8 mouse cellular contexts compared by ENCODE assay signal in the genomic region with DNA sequence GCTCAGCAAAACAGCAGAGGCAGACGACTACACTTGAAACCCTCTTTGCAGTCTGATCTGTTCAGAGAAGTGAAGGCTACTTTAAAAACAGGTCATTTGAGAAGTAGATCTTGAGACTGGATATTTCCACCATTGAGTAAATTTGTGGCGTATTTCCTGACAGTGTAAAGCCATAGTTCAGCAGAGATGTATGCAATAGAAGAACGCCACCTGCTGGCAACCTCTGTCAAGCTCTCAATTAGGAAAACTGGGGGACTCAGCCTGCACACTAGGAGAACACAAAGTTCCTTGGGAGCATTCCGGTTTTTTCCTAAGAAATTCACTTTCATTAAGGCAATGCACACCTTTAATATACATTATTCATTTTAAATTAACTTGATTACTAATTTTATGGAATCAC. TPM values are rescaled to one million over a fixed set of nuclear protein-coding genes. Genes with fewer than 3 reads are reported as not detected.
A peak's percentile ranks its signal among the peaks of the same experiment; 100 is the strongest.
DNase-seq lines count a peak whose midpoint lies in the region; ATAC-seq lines count a peak whose summit lies in the region.

No protein-coding gene starts in this region.

- no peak for ATAC-seq in hindbrain, embryonic 12.5 days (ENCODE audit: low FRiP score)
- peak; percentile 63; the same call in 1 of the 2 replicates for ATAC-seq in common myeloid progenitor, adult 5-6 weeks (replicated peaks; ENCODE audit: low read depth, poor library complexity, severe bottlenecking)

- H3K36me3 ChIP-seq in hindbrain, embryonic 10.5 days: no peaks in the 10 kb centered on the region
- no peaks in the 10 kb centered on the region for H3K36me3 ChIP-seq in hindbrain, embryonic 12.5 days
- H3K36me3 ChIP-seq in splenic B cell, adult 2 months (ENCODE audit: control insufficient read depth, insufficient read depth, low read length, poor library complexity, severe bottlenecking): no peaks in the 10 kb centered on the region

- peaks cover 27% of the 10 kb centered on the region for H3K27me3 ChIP-seq in hindbrain, embryonic 10.5 days (ENCODE audit: insufficient read depth, poor library complexity, severe bottlenecking)
- peaks cover 25% of the 10 kb centered on the region for H3K27me3 ChIP-seq in hindbrain, embryonic 12.5 days
- no peaks in the 10 kb centered on the region for H3K27me3 ChIP-seq in splenic B cell, adult 2 months (ENCODE audit: control insufficient read depth, insufficient read depth, low read length, poor library complexity, severe bottlenecking)

- H3K4me1 ChIP-seq in hindbrain, embryonic 10.5 days (replicated peaks): no peaks in the 10 kb centered on the region
- no peaks in the 10 kb centered on the region for H3K4me1 ChIP-seq in hindbrain, embryonic 12.5 days

- no peak overlapping the region for H3K4me2 ChIP-seq in hindbrain, embryonic 12.5 days (replicated peaks)

- H3K9ac ChIP-seq in hindbrain, embryonic 12.5 days: no peak overlapping the region

- peak; percentile 64 for DNase-seq in hindbrain, embryonic 10.5 days (ENCODE audit: low spot score)
- peak; percentile 77 for DNase-seq in R1 (ENCODE audit: low read depth, low spot score)
- peak; percentile 12 for DNase-seq in gastrocnemius, postnatal 25 days
- DNase-seq in layer of hippocampus, postnatal 14 days (ENCODE audit: low spot score in 2 of 2): peak; percentile 40 to 70
- DNase-seq in mesoderm, embryonic 11.5 days (ENCODE audit: low read depth, low spot score): peak; percentile 78
- DNase-seq in splenic B cell, adult 2 months (ENCODE audit: low read depth, low spot score): peak; percentile 58

- no peak overlapping the region for H3K27ac ChIP-seq in hindbrain, embryonic 10.5 days
- H3K27ac ChIP-seq in hindbrain, embryonic 12.5 days: no peak overlapping the region

- H3K4me3 ChIP-seq in hindbrain, embryonic 10.5 days: no peak overlapping the region
- no peak overlapping the region for H3K4me3 ChIP-seq in hindbrain, embryonic 12.5 days

- 20% methylated on average over 4 of the region's 4 CpGs for WGBS in hindbrain, embryonic 10.5 days
- WGBS in hindbrain, embryonic 12.5 days: 13% methylated on average over 4 of the region's 4 CpGs

- H3K9me3 ChIP-seq in hindbrain, embryonic 10.5 days: no peaks in the 10 kb centered on the region
- no peaks in the 10 kb centered on the region for H3K9me3 ChIP-seq in hindbrain, embryonic 12.5 days (replicated peaks)

RNA-seq across cellular contexts. Expression of a gene that starts 34.9 kb away (rescaled TPM):
- polyA plus RNA-seq in hindbrain, embryonic 10.5 days (2016; fragmentation: Nextera tagmentation; extraction: Ambion mirVana): 17.2 and 18.3 TPM in 2 replicates
- polyA plus RNA-seq in hindbrain, embryonic 12.5 days (2016; fragmentation: Nextera tagmentation; extraction: Ambion mirVana): 25.7 and 25.9 TPM in 2 replicates
- 18.5 and 19.9 TPM in 2 replicates for total RNA-seq in common myeloid progenitor, adult 5-6 weeks (2017)
- 10 to 100 TPM; 12.1 to 14.4 TPM for total RNA-seq in gastrocnemius, postnatal 25 days (2021)
- total RNA-seq in layer of hippocampus, postnatal 14 days (2021): 10 to 100 TPM; 22.5 to 23.7 TPM

Comparison
In these comparisons a context has a peak if more than half of its experiments do, and no peak if none do; other contexts are left out.
1. DNase-seq: peak in every context shown above with its lines; median percentile 78 in mesoderm, embryonic 11.5 days; 77 in R1; 64 in hindbrain, embryonic 10.5 days; 58 in splenic B cell, adult 2 months; 55 in layer of hippocampus, postnatal 14 days; 12 in gastrocnemius, postnatal 25 days.